In the genomic region with DNA sequence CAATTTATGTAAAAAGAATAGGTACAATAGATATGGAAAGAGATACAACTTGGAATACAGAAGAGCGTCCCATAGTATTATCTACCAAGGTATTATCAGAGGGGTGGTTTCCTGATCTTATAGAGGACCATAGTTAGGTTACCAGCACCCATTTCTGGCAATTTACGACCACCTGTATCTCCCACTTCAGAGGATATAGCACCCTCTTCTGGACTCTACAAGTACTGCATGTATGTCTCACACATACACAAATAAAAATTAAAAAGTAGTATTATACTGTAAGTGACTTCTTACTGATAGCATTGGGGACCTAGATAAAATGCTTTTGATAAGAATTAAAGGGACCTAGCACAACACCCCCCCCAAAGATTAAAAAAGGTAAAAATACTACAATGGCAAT, we compare ENCODE assay signal across 34 mouse cellular contexts. TPM values are rescaled to one million over a fixed set of nuclear protein-coding genes. Genes with fewer than 3 reads are reported as not detected.
DNase-seq lines count a peak whose midpoint lies in the region; ATAC-seq and TF ChIP-seq lines count a peak whose summit lies in the region.
"Had no signal": no experiment of that assay in that cellular context is flagged by ENCODE, and none has a peak within 500 bp of the region (broad histone marks: within the 10 kb centered on the region; RNA-seq: fewer than 3 reads in every experiment).

No protein-coding gene starts in this region.

- H3K27me3 ChIP-seq in midbrain, postnatal 0 days (ENCODE audit: insufficient read depth, low read length): no peaks in the 10 kb centered on the region
- H3K27me3 ChIP-seq in midbrain, embryonic 13.5 days: no peaks in the 10 kb centered on the region
- H3K27me3 ChIP-seq: embryonic facial prominence, embryonic 15.5 days; forebrain, embryonic 15.5 days; heart, embryonic 13.5 days; hindbrain, embryonic 15.5 days; kidney, embryonic 15.5 days; limb, embryonic 15.5 days; midbrain, embryonic 15.5 days; neural tube, embryonic 13.5 days; Patski had no signal

- H3K4me2 ChIP-seq in midbrain, postnatal 0 days (ENCODE audit: low read depth, low read length, poor library complexity, severe bottlenecking): no peak overlapping the region
- H3K4me2 ChIP-seq in midbrain, embryonic 13.5 days (replicated peaks): no peak overlapping the region
- H3K4me2 ChIP-seq: embryonic facial prominence, embryonic 15.5 days; forebrain, embryonic 15.5 days; heart, embryonic 13.5 days; hindbrain, embryonic 15.5 days; kidney, embryonic 15.5 days; limb, embryonic 15.5 days; midbrain, embryonic 15.5 days; neural tube, embryonic 13.5 days had no signal

- H3K27ac ChIP-seq in layer of hippocampus, adult 2 months: no peak overlapping the region
- H3K27ac ChIP-seq in midbrain, postnatal 0 days (ENCODE audit: low read depth, low read length): no peak overlapping the region
- no peak overlapping the region for H3K27ac ChIP-seq in midbrain, embryonic 13.5 days
- H3K27ac ChIP-seq: embryonic facial prominence, embryonic 15.5 days; forebrain, embryonic 15.5 days; heart, embryonic 13.5 days; hindbrain, embryonic 15.5 days; kidney, embryonic 15.5 days; limb, embryonic 15.5 days; midbrain, embryonic 15.5 days; neural tube, embryonic 13.5 days had no signal

- peak; percentile 61 for TF ChIP-seq CTCF in layer of hippocampus, adult 2 months (conservative IDR thresholded peaks at IDR 0.05)
- peak; percentile 36; the same call in 1 of the 2 replicates for TF ChIP-seq CTCF in midbrain, postnatal 0 days (IDR thresholded peaks at IDR 0.05)

- no peaks in the 10 kb centered on the region for H3K36me3 ChIP-seq in midbrain, postnatal 0 days (ENCODE audit: insufficient read depth, low read length)
- no peaks in the 10 kb centered on the region for H3K36me3 ChIP-seq in midbrain, embryonic 13.5 days
- H3K36me3 ChIP-seq: embryonic facial prominence, embryonic 15.5 days; forebrain, embryonic 15.5 days; heart, embryonic 13.5 days; hindbrain, embryonic 15.5 days; kidney, embryonic 15.5 days; limb, embryonic 15.5 days; midbrain, embryonic 15.5 days; neural tube, embryonic 13.5 days had no signal

- 97% methylated on average over 2 of the region's 2 CpGs for WGBS in midbrain, postnatal 0 days
- WGBS in midbrain, embryonic 13.5 days: 98% methylated on average over 2 of the region's 2 CpGs

- H3K4me1 ChIP-seq in midbrain, postnatal 0 days (ENCODE audit: insufficient read depth, low read length): no peaks in the 10 kb centered on the region
- H3K4me1 ChIP-seq in midbrain, embryonic 13.5 days (replicated peaks): no peaks in the 10 kb centered on the region
- H3K4me1 ChIP-seq: embryonic facial prominence, embryonic 15.5 days; forebrain, embryonic 15.5 days; heart, embryonic 13.5 days; hindbrain, embryonic 15.5 days; kidney, embryonic 15.5 days; limb, embryonic 15.5 days; midbrain, embryonic 15.5 days; neural tube, embryonic 13.5 days had no signal

- DNase-seq in layer of hippocampus, adult 2 months (ENCODE audit: low spot score in 2 of 2): no peak
- no peak for DNase-seq in layer of hippocampus, postnatal 14 days (ENCODE audit: low spot score in 2 of 2)
- no peak for DNase-seq in midbrain, postnatal 0 days (ENCODE audit: low spot score)
- DNase-seq in R1 (ENCODE audit: low read depth, low spot score): peak; percentile 31
- no peak for DNase-seq in embryo, embryonic 11 days
- no peak for DNase-seq in adrenal gland, postnatal 25 days
- DNase-seq: adrenal gland, postnatal 10 days; cerebellum, adult 2 months; cerebellum, postnatal 36 days; gastrocnemius, postnatal 25 days; heart, adult 18-20 months; heart, postnatal 36 days; kidney, adult 11 months; kidney, postnatal 36 days; left cerebral cortex, postnatal 4 days; lung, adult 2 months; lung, postnatal 4 days; retina, postnatal 1 day; right cerebral cortex, postnatal 25 days; thymus, postnatal 4 days had no signal

- H3K4me3 ChIP-seq in layer of hippocampus, adult 2 months: no peak overlapping the region
- no peak overlapping the region for H3K4me3 ChIP-seq in midbrain, postnatal 0 days (ENCODE audit: low read depth, low read length)
- H3K4me3 ChIP-seq in midbrain, embryonic 13.5 days (replicated peaks): no peak overlapping the region
- H3K4me3 ChIP-seq: embryonic facial prominence, embryonic 15.5 days; forebrain, embryonic 15.5 days; heart, embryonic 13.5 days; hindbrain, embryonic 15.5 days; kidney, embryonic 15.5 days; limb, embryonic 15.5 days; midbrain, embryonic 15.5 days; myocyte; neural tube, embryonic 13.5 days had no signal

- H3K9ac ChIP-seq in midbrain, postnatal 0 days (replicated peaks; ENCODE audit: low read length, poor library complexity, severe bottlenecking): no peak overlapping the region
- no peak overlapping the region for H3K9ac ChIP-seq in midbrain, embryonic 13.5 days (replicated peaks)
- H3K9ac ChIP-seq: embryonic facial prominence, embryonic 15.5 days; forebrain, embryonic 15.5 days; heart, embryonic 13.5 days; hindbrain, embryonic 15.5 days; kidney, embryonic 15.5 days; limb, embryonic 15.5 days; midbrain, embryonic 15.5 days; neural tube, embryonic 13.5 days had no signal

- no peak for ATAC-seq in midbrain, postnatal 0 days (ENCODE audit: low FRiP score)
- ATAC-seq in midbrain, embryonic 13.5 days: no peak
- ATAC-seq: forebrain, embryonic 15.5 days; midbrain, embryonic 15.5 days; Patski had no signal

- H3K9me3 ChIP-seq in midbrain, postnatal 0 days (ENCODE audit: low read length): no peaks in the 10 kb centered on the region
- peaks cover 4% of the 10 kb centered on the region; the same call in 1 of the 2 replicates for H3K9me3 ChIP-seq in midbrain, embryonic 13.5 days
- H3K9me3 ChIP-seq: embryonic facial prominence, embryonic 15.5 days; forebrain, embryonic 15.5 days; heart, embryonic 13.5 days; hindbrain, embryonic 15.5 days; kidney, embryonic 15.5 days; limb, embryonic 15.5 days; midbrain, embryonic 15.5 days; neural tube, embryonic 13.5 days had no signal

RNA-seq across cellular contexts. Expression of a gene that starts 24.4 kb away (rescaled TPM):
- 1 to 10 TPM; 6.2 to 6.8 TPM for total RNA-seq in layer of hippocampus, adult 2 months (2021)
- 1 to 10 TPM; 6.9 to 9.9 TPM for total RNA-seq in layer of hippocampus, postnatal 14 days (2021)
- 3.7 and 5.5 TPM in 2 replicates for total RNA-seq in midbrain, postnatal 0 days (2014; rRNA removed)
- polyA plus RNA-seq in midbrain, postnatal 0 days (2015; fragmentation: Nextera tagmentation; extraction: Ambion mirVana): 5.4 and 5.9 TPM in 2 replicates
- 1.5 and 2.1 TPM in 2 replicates for polyA plus RNA-seq in midbrain, embryonic 13.5 days (2015; fragmentation: Nextera tagmentation; extraction: Ambion mirVana)
- total RNA-seq in adrenal gland, postnatal 25 days (2021): 28.9 and 48.9 TPM in 2 replicates

RNA-seq across cellular contexts. Expression of a gene that starts 43.4 kb away (rescaled TPM):
- total RNA-seq in layer of hippocampus, adult 2 months (2021): 10 to 100 TPM; 86.1 to 94.4 TPM
- total RNA-seq in layer of hippocampus, postnatal 14 days (2021): 10 to 100 TPM; 40.5 to 41.8 TPM
- 27.2 and 31.0 TPM in 2 replicates for total RNA-seq in midbrain, postnatal 0 days (2014; rRNA removed)
- polyA plus RNA-seq in midbrain, postnatal 0 days (2015; fragmentation: Nextera tagmentation; extraction: Ambion mirVana): 24.1 and 26.7 TPM in 2 replicates
- polyA plus RNA-seq in midbrain, embryonic 13.5 days (2015; fragmentation: Nextera tagmentation; extraction: Ambion mirVana): 6.1 and 8.0 TPM in 2 replicates
- total RNA-seq in adrenal gland, postnatal 25 days (2021): not detected in 2 replicates
- total RNA-seq: gastrocnemius, postnatal 25 days; heart, adult 18-20 months; heart, postnatal 36 days; megakaryocyte-erythroid progenitor cell, adult 5-6 weeks had no signal
- polyA plus RNA-seq: embryonic facial prominence, embryonic 15.5 days; heart, embryonic 13.5 days; kidney, embryonic 15.5 days; limb, embryonic 15.5 days; myocyte; Patski; spleen, adult 2 months; stomach, embryonic 14.5 days had no signal

Comparison
In these comparisons a context has a peak if more than half of its experiments do, and no peak if none do; other contexts are left out.
1. RNA of a gene that starts 43.4 kb away (total RNA-seq): 86.1 to 94.4 TPM in layer of hippocampus, adult 2 months, 40.5 to 41.8 TPM in layer of hippocampus, postnatal 14 days and 27.2 to 31.0 TPM in midbrain, postnatal 0 days; not detected in adrenal gland, postnatal 25 days; every median in the first group is over 10 times any median in the second.